Mouse (Mus musculus) liver, embryonic 11.5 days (tissue): Measurements from ENCODE around the gene Pinlyp. TPM values are rescaled to one million over a fixed set of nuclear protein-coding genes. Genes with fewer than 3 reads are reported as not detected.
A peak's percentile ranks its signal among the peaks of the same experiment; 100 is the strongest.

ENCODE experiments used
- ATAC-seq: fragments of 200-750 bp; cut with Nextera tagmentation; replicated peaks from 2 replicates; pipeline ENCODE4 v1.8.0; 2017; ENCODE audit warnings: moderate number of reproducible peaks, mild to moderate bottlenecking, moderate TSS enrichment, moderate library complexity; ENCODE audit not compliant: low FRiP score
- DNase-seq: peaks from one replicate; pipeline ENCODE4 v3.0.0-alpha.2; 2017; ENCODE audit warnings: low spot score
- H3K27ac ChIP-seq: fragments of 300-500 bp; sonication (generic); 2 replicates; pipeline ENCODE4 v1.5.1; 2014; ENCODE audit warnings: mild to moderate bottlenecking, low read depth, low read length, control low read depth
- H3K27me3 ChIP-seq: fragments of 300-500 bp; sonication (generic); replicated peaks from 2 replicates; pipeline ENCODE4 v1.6.1; 2014; ENCODE audit warnings: low read length, mixed read lengths; ENCODE audit not compliant: control insufficient read depth, insufficient read depth
- H3K36me3 ChIP-seq: fragments of 300-500 bp; sonication (generic); 2 replicates; pipeline ENCODE4 v1.6.1; 2014; ENCODE audit warnings: mild to moderate bottlenecking, low read length, moderate library complexity, mixed read lengths; ENCODE audit not compliant: control insufficient read depth, insufficient read depth
- H3K4me1 ChIP-seq: fragments of 300-500 bp; sonication (generic); replicated peaks from 2 replicates; pipeline ENCODE4 v1.6.1; 2014; ENCODE audit warnings: low read length, mixed read lengths; ENCODE audit not compliant: control insufficient read depth, insufficient read depth
- H3K4me2 ChIP-seq: fragments of 300-500 bp; sonication (generic); 2 replicates; pipeline ENCODE4 v1.6.1; 2014; ENCODE audit warnings: mild to moderate bottlenecking, control low read depth, moderate library complexity
- H3K4me3 ChIP-seq: fragments of 300-500 bp; sonication (generic); 2 replicates; pipeline ENCODE4 v1.5.1; 2014; ENCODE audit warnings: low read depth, low read length, control low read depth
- H3K9ac ChIP-seq: fragments of 300-500 bp; sonication (generic); 2 replicates; pipeline ENCODE4 v1.6.1; 2014; ENCODE audit warnings: low read depth, low read length, control low read depth
- H3K9me3 ChIP-seq: fragments of 300-500 bp; sonication (generic); 2 replicates; pipeline ENCODE4 v1.6.1; 2016; ENCODE audit warnings: low read length, inconsistent platforms, mixed read lengths; ENCODE audit not compliant: control insufficient read depth
- WGBS: fragments of 180-500 bp; shearing (Covaris S2); extraction: QIAGEN DNeasy Blood & Tissue Kit; methylation state at CpG from one replicate; pipeline ENCODE4 v1.1.7; 2014; 5-methylcytosine and 5-hydroxymethylcytosine counted together
- polyA plus RNA-seq: library from polyadenylated mRNA; unstranded; fragments of >200 nt; fragmentation: Nextera tagmentation; extraction: Ambion mirVana; gene quantifications from 2 replicates; pipeline ENCODE4 v1.2.1, GENCODE M21; 2014

The Pinlyp gene
- polyA plus RNA-seq, 1 experiment from 2014 or later: not detected

- no peak overlapping the region for H3K4me2 ChIP-seq
- no peak overlapping the region for H3K9ac ChIP-seq
- H3K4me3 ChIP-seq: no peak overlapping the region
- H3K27me3 ChIP-seq: peaks cover 59% of the 10 kb centered on the region
- no peak for DNase-seq
- no peak overlapping the region for H3K27ac ChIP-seq
- H3K36me3 ChIP-seq: no peaks in the 10 kb centered on the region
- peaks cover 16% of the 10 kb centered on the region for H3K4me1 ChIP-seq
- peaks cover 4% of the 10 kb centered on the region; the same call in 1 of the 2 replicates for H3K9me3 ChIP-seq
- 30% methylated on average over 21 of the region's 21 CpGs for WGBS
- no peak for ATAC-seq
These were observed 44.4 kb downstream of the Pinlyp start for GRCm38 (mm10) chr7:24501492-24501891.

- no peak overlapping the region for H3K4me3 ChIP-seq
- WGBS: 23% methylated on average over 7 of the region's 7 CpGs
- H3K27me3 ChIP-seq: peaks cover 59% of the 10 kb centered on the region
- H3K27ac ChIP-seq: no peak overlapping the region
- H3K4me1 ChIP-seq: peaks cover 11% of the 10 kb centered on the region
- H3K9ac ChIP-seq: no peak overlapping the region
- no peak for ATAC-seq
- no peaks in the 10 kb centered on the region for H3K36me3 ChIP-seq
- peaks cover 4% of the 10 kb centered on the region; the same call in 1 of the 2 replicates for H3K9me3 ChIP-seq
- peak; percentile 49 for DNase-seq
- H3K4me2 ChIP-seq: no peak overlapping the region
These were observed 45.0 kb downstream of the Pinlyp start for GRCm38 (mm10) chr7:24500929-24501328.

GRCm38 (mm10) chr7:24499856-24500577, 45.9 kb downstream of the Pinlyp start:
- Histone ChIP-seq H3K9me3 (peaks cover 4% of the 10 kb centered on the region; the same call in 1 of the 2 replicates), H3K4me3 (peak overlapping the region; percentile 36), H3K4me2 (peak overlapping the region; percentile 55), H3K36me3 (no peaks in the 10 kb centered on the region), H3K27me3 (peaks cover 59% of the 10 kb centered on the region), H3K9ac (no peak overlapping the region), H3K4me1 (peaks cover 7% of the 10 kb centered on the region), H3K27ac (no peak overlapping the region)
- WGBS: 12% methylated on average over 43 of the region's 43 CpGs
- DNase-seq: no peak
- ATAC-seq: no peak

Other genes starting within 250 kb of the Pinlyp start
- gene Zfp61, start 244.9 kb downstream of the Pinlyp start, polyA plus RNA-seq: 10.8 and 13.2 TPM in 2 replicates
- 5.6 and 5.8 TPM in 2 replicates for gene Zfp94, start 229.5 kb downstream of the Pinlyp start, polyA plus RNA-seq
- gene Tescl, start 212.2 kb downstream of the Pinlyp start, polyA plus RNA-seq: 0.22 TPM in 1 of 2 replicates, not detected in the other
- gene Lypd5, start 196.9 kb downstream of the Pinlyp start, polyA plus RNA-seq: not detected in 2 replicates
- 119 and 123 TPM in 2 replicates for gene Kcnn4, start 175.9 kb downstream of the Pinlyp start, polyA plus RNA-seq
- 30.2 and 34.8 TPM in 2 replicates for gene Smg9, start 146.5 kb downstream of the Pinlyp start, polyA plus RNA-seq
- gene Irgc1, start 93.8 kb downstream of the Pinlyp start, polyA plus RNA-seq: not detected in 2 replicates
- gene Plaur, start 83.6 kb downstream of the Pinlyp start, polyA plus RNA-seq: 5.6 and 5.7 TPM in 2 replicates
- gene Cadm4, start 64.1 kb downstream of the Pinlyp start, polyA plus RNA-seq: 0.25 and 0.27 TPM in 2 replicates
- 20.3 and 23.0 TPM in 2 replicates for gene Zfp428, start 39.1 kb downstream of the Pinlyp start, polyA plus RNA-seq
- 0.34 TPM in 1 of 2 replicates, not detected in the other for gene AC161166.1, start 33.7 kb downstream of the Pinlyp start, polyA plus RNA-seq
- gene Irgq, start 15.4 kb downstream of the Pinlyp start, polyA plus RNA-seq: 3.5 and 4.1 TPM in 2 replicates
- gene Xrcc1, start 171 bp upstream of the Pinlyp start, polyA plus RNA-seq: 91.0 and 102 TPM in 2 replicates
- 20.7 and 21.9 TPM in 2 replicates for gene Ethe1, start 41.4 kb upstream of the Pinlyp start, polyA plus RNA-seq
- 0.65 and 0.82 TPM in 2 replicates for gene Zfp575, start 41.5 kb upstream of the Pinlyp start, polyA plus RNA-seq
- 0.13 and 0.14 TPM in 2 replicates for gene Phldb3, start 64.6 kb upstream of the Pinlyp start, polyA plus RNA-seq
- gene Lypd3, start 90.4 kb upstream of the Pinlyp start, polyA plus RNA-seq: 0.10 TPM in 1 of 2 replicates, not detected in the other
- gene Tex101, start 130.6 kb upstream of the Pinlyp start, polyA plus RNA-seq: not detected in 2 replicates
- gene BC049730, start 163.1 kb upstream of the Pinlyp start, polyA plus RNA-seq: not detected in 2 replicates
- gene Gm4763, start 180.8 kb upstream of the Pinlyp start, polyA plus RNA-seq: not detected in 2 replicates
- 0.31 and 0.33 TPM in 2 replicates for gene Cd177, start 214.2 kb upstream of the Pinlyp start, polyA plus RNA-seq
- not detected in 2 replicates for gene Ceacam10, start 231.1 kb upstream of the Pinlyp start, polyA plus RNA-seq